Mouse (Mus musculus): ENCODE data around the gene Lhx1.

DNA sequence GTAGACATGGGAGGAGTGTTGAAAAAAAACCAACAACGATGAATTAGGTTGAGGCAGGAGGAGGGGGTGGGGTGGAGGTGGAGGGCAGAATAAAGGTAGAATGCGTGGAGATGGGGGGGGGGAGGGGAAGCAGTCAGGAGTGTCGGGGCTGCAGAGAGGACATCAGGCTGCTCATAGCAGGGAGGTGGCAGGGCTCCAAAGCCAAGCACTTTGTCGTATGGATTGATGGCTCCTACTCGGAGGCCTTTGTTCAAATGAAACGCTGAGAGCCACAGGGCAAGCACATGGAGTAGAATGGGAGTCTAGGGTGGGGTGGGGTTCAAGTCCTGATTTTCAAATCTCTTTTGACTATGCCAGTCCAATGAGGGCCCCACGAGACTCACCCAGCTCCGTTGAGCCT is 41.4 kb upstream of the Lhx1 start:
- TF ChIP-seq CTCF (IDR thresholded peaks at IDR 0.05; ENCODE audit: low read depth), result no peak
- no peak for TF ChIP-seq EP300 (IDR thresholded peaks at IDR 0.05; ENCODE audit: low read depth)
